Mouse (Mus musculus): ENCODE measurements around the gene Cd82. TPM values are rescaled to one million over a fixed set of nuclear protein-coding genes. Genes with fewer than 3 reads are reported as not detected.

Cd82 gene
- total and polyA plus RNA-seq, 3 experiments = 177 to 294 (median 215) TPM

- in situ Hi-C loops (cut with MboI; ENCODE audit: low pct_ligation_motif_present, low pct_unique_long_range_greater_than_20kb, low sequenced_read_pairs) (no loop called here), dilution Hi-C loops (cut with MboI; ENCODE audit: extremely low pct_ligation_motif_present, extremely low pct_unique_long_range_greater_than_20kb, low sequenced_read_pairs) (no loop called here)
- Histone ChIP-seq H3K4me3 (replicated peaks in 1 of 3; ENCODE audit: low read depth in 2 of 3, low read length in 2 of 3, poor library complexity in 1 of 3) (no peak overlapping the region), H3K79me2 (replicated peaks; ENCODE audit: control insufficient read depth, extremely low read depth, insufficient read depth, poor library complexity, severe bottlenecking) (peaks cover 64% of the 10 kb centered on the region), H3K36me3 (replicated peaks in 1 of 2; ENCODE audit: control insufficient read depth in 1 of 2, insufficient read depth in 1 of 2, low read length in 1 of 2) (peaks cover 60 to 99% of the 10 kb centered on the region in 2 experiments), H3K4me1 (ENCODE audit: control insufficient read depth in 1 of 2, insufficient read depth in 2 of 2) (peaks cover 48 to 93% of the 10 kb centered on the region in 2 experiments), H3K27ac (ENCODE audit: insufficient read depth, low read depth) (no peak overlapping the region), H3K9ac (ENCODE audit: insufficient read depth, low read depth) (no peak overlapping the region), H3K9me3 (replicated peaks; ENCODE audit: low read length) (no peaks in the 10 kb centered on the region), H3K4me2 (ENCODE audit: insufficient read depth, low read depth, poor library complexity, severe bottlenecking) (no peak overlapping the region), H3K27me3 (replicated peaks) (no peaks in the 10 kb centered on the region)
- no peak for DNase-seq (ENCODE audit: extremely low read depth)
- TF ChIP-seq RCOR1 (conservative IDR thresholded peaks at IDR 0.05; ENCODE audit: low read depth, low read length) (no peak), NRF1 (IDR thresholded peaks at IDR 0.05; ENCODE audit: low read depth, low read length) (no peak), IRF4 (IDR thresholded peaks at IDR 0.05; ENCODE audit: low read depth, low read length) (no peak)
These were observed 17.7 kb downstream of the Cd82 start for GRCm38 (mm10) chr2:93445237-93445651.

GRCm38 (mm10) chr2:93444280-93444679, 18.7 kb downstream of the Cd82 start:
- H3K4me2 ChIP-seq (ENCODE audit: insufficient read depth, low read depth, poor library complexity, severe bottlenecking) = no peak overlapping the region
- H3K36me3 ChIP-seq (replicated peaks in 1 of 2; ENCODE audit: control insufficient read depth in 1 of 2, insufficient read depth in 1 of 2, low read length in 1 of 2) = peaks cover 59 to 99% of the 10 kb centered on the region in 2 experiments
- H3K9me3 ChIP-seq (replicated peaks; ENCODE audit: low read length) = no peaks in the 10 kb centered on the region
- no peak for DNase-seq (ENCODE audit: extremely low read depth)
- H3K4me3 ChIP-seq (replicated peaks in 1 of 3; ENCODE audit: low read depth in 2 of 3, low read length in 2 of 3, poor library complexity in 1 of 3) = no peak overlapping the region
- H3K9ac ChIP-seq (ENCODE audit: insufficient read depth, low read depth) = no peak overlapping the region
- H3K27ac ChIP-seq (ENCODE audit: insufficient read depth, low read depth) = no peak overlapping the region
- in situ Hi-C loops (cut with MboI; ENCODE audit: low pct_ligation_motif_present, low pct_unique_long_range_greater_than_20kb, low sequenced_read_pairs) = no loop called here
- no peaks in the 10 kb centered on the region for H3K27me3 ChIP-seq (replicated peaks)
- TF ChIP-seq TBP (conservative IDR thresholded peaks at IDR 0.05; ENCODE audit: low read depth, low read length) = no peak
- TF ChIP-seq BHLHE40 (IDR thresholded peaks at IDR 0.05; ENCODE audit: low read depth, low read length) = no peak
- TF ChIP-seq ZKSCAN1 (IDR thresholded peaks at IDR 0.05; ENCODE audit: borderline replicate concordance, low read depth, low read length) = no peak
- no peak for TF ChIP-seq NRF1 (IDR thresholded peaks at IDR 0.05; ENCODE audit: low read depth, low read length)
- no peak for TF ChIP-seq ZMIZ1 (IDR thresholded peaks at IDR 0.05; ENCODE audit: low read depth, low read length)
- TF ChIP-seq MYC (IDR thresholded peaks at IDR 0.05; ENCODE audit: low read depth, low read length) = no peak
- TF ChIP-seq UBTF (IDR thresholded peaks at IDR 0.05; ENCODE audit: low read depth, low read length) = no peak
- TF ChIP-seq PAX5 (IDR thresholded peaks at IDR 0.05; ENCODE audit: low read length) = no peak
- TF ChIP-seq E2F4 (IDR thresholded peaks at IDR 0.05; ENCODE audit: insufficient replicate concordance, low read depth, low read length) = no peak
- TF ChIP-seq RAD21 (IDR thresholded peaks at IDR 0.05; ENCODE audit: low read depth, low read length) = no peak
- no peak for TF ChIP-seq NELFE (IDR thresholded peaks at IDR 0.05; ENCODE audit: low read depth, low read length)
- no peak for TF ChIP-seq MXI1 (IDR thresholded peaks at IDR 0.05; ENCODE audit: low read depth, low read length)
- no peak for TF ChIP-seq IRF4 (IDR thresholded peaks at IDR 0.05; ENCODE audit: low read depth, low read length)
- no peak for TF ChIP-seq MEF2A (IDR thresholded peaks at IDR 0.05; ENCODE audit: borderline replicate concordance, low read depth, low read length)
- TF ChIP-seq ZNF384 (IDR thresholded peaks at IDR 0.05; ENCODE audit: low read depth, low read length) = no peak
- dilution Hi-C loops (cut with MboI; ENCODE audit: extremely low pct_ligation_motif_present, extremely low pct_unique_long_range_greater_than_20kb, low sequenced_read_pairs) = no loop called here
- H3K79me2 ChIP-seq (replicated peaks; ENCODE audit: control insufficient read depth, extremely low read depth, insufficient read depth, poor library complexity, severe bottlenecking) = peaks cover 63% of the 10 kb centered on the region
- peaks cover 46 to 93% of the 10 kb centered on the region in 2 experiments for H3K4me1 ChIP-seq (ENCODE audit: control insufficient read depth in 1 of 2, insufficient read depth in 2 of 2)
